Mouse (Mus musculus) kidney, postnatal 36 days (tissue): ENCODE measurements around the gene Cirbp.

Experiments used
- DNase-seq, 2 experiments: peaks; one replicate each; pipeline ENCODE4 v3.0.0; 2021 to 2022; ENCODE audit warnings: mixed read lengths in 2 of 2

The Cirbp gene

GRCm38 (mm10) chr10:80165392-80166128 lies at the start of gene Cirbp:
Cirbp (plus strand) TSS chr10:80165985.
- DNase-seq = peak; percentile 59 to 63

GRCm38 (mm10) chr10:80116563-80116926 lies 49.2 kb upstream of the Cirbp start:
- DNase-seq = no peak

- DNase-seq = peak in 1 of 2 experiments; percentile 64
Measured at GRCm38 (mm10) chr10:80116927-80117691, 48.7 kb upstream of the Cirbp start.

GRCm38 (mm10) chr10:80117736-80118135 lies 48.0 kb upstream of the Cirbp start:
- no peak for DNase-seq

- DNase-seq = peak in 1 of 2 experiments; percentile 28
Measured at GRCm38 (mm10) chr10:80118552-80118951, 47.2 kb upstream of the Cirbp start.

- no peak for DNase-seq
Measured at GRCm38 (mm10) chr10:80120146-80120545, 45.6 kb upstream of the Cirbp start.

GRCm38 (mm10) chr10:80121639-80122038 lies 44.1 kb upstream of the Cirbp start:
- no peak for DNase-seq

GRCm38 (mm10) chr10:80123932-80124562 lies 41.7 kb upstream of the Cirbp start:
- no peak for DNase-seq

GRCm38 (mm10) chr10:80127920-80128319 lies 37.9 kb upstream of the Cirbp start:
- no peak for DNase-seq

GRCm38 (mm10) chr10:80129846-80130245 lies 35.9 kb upstream of the Cirbp start:
- DNase-seq = no peak

GRCm38 (mm10) chr10:80130403-80131031 lies 35.3 kb upstream of the Cirbp start:
- DNase-seq = peak; percentile 79 to 82

- DNase-seq = no peak
Measured at GRCm38 (mm10) chr10:80131316-80131951, 34.4 kb upstream of the Cirbp start.

GRCm38 (mm10) chr10:80131952-80132350 lies 33.8 kb upstream of the Cirbp start:
- DNase-seq = no peak

GRCm38 (mm10) chr10:80133226-80133849 lies 32.4 kb upstream of the Cirbp start:
- peak in 1 of 2 experiments; percentile 56 for DNase-seq

- peak in 1 of 2 experiments; percentile 50 for DNase-seq
Measured at GRCm38 (mm10) chr10:80134421-80134820, 31.4 kb upstream of the Cirbp start.

GRCm38 (mm10) chr10:80135161-80135560 lies 30.6 kb upstream of the Cirbp start:
- DNase-seq = no peak

GRCm38 (mm10) chr10:80135641-80136040 lies 30.1 kb upstream of the Cirbp start:
- DNase-seq = no peak

- DNase-seq = no peak
Measured at GRCm38 (mm10) chr10:80136179-80136951, 29.4 kb upstream of the Cirbp start.

GRCm38 (mm10) chr10:80136952-80137625 lies 28.7 kb upstream of the Cirbp start:
- DNase-seq = peak in 1 of 2 experiments; percentile 17
